Mouse (Mus musculus) embryonic fibroblast, embryonic 13.5 days (primary cell): ENCODE measurements around the gene Capza3.

Source experiments
- CTCF ChIP-seq: IDR thresholded peaks from 2 replicates; pipeline ENCODE4 v1.5.1; 2011; ENCODE audit warnings: mild to moderate bottlenecking, control low read depth, low read length, moderate library complexity, borderline replicate concordance; ENCODE audit not compliant: insufficient read depth
- POLR2A ChIP-seq: IDR thresholded peaks from 2 replicates; pipeline ENCODE4 v1.6.1; 2011; ENCODE audit warnings: low read depth, mild to moderate bottlenecking, control low read depth, low read length, moderate library complexity

GRCm38 (mm10) chr6:140024404-140024803 is 16.6 kb upstream of the Capza3 start:
- TF ChIP-seq CTCF (no peak), POLR2A (no peak)
